Mouse (Mus musculus): ENCODE results near the gene Ttc28. TPM values are rescaled to one million over a fixed set of nuclear protein-coding genes. Genes with fewer than 3 reads are reported as not detected.
A peak's percentile ranks its signal among the peaks of the same experiment; 100 is the strongest.

The Ttc28 gene
- polyA plus RNA-seq, 1 experiment from 2014 or later: 28.2 TPM

GRCm38 (mm10) chr5:111231769-111232168 is 352.2 kb downstream of the Ttc28 start:
- Histone ChIP-seq H3K4me1 (peaks cover 79% of the 10 kb centered on the region), H3K9me3 (replicated peaks) (no peaks in the 10 kb centered on the region), H3K27ac (peak overlapping the region; percentile 23; the same call in 1 of the 2 replicates), H3K27me3 (peaks cover 7% of the 10 kb centered on the region; the same call in 1 of the 2 replicates), H3K9ac (no peak overlapping the region), H3K4me2 (replicated peaks) (no peak overlapping the region), H3K36me3 (peaks cover 9% of the 10 kb centered on the region), H3K4me3 (no peak overlapping the region)
- 33% methylated on average over 1 of the region's 1 CpGs for WGBS
- ATAC-seq (ENCODE audit: low FRiP score): 0 out of 2 replicates have a peak, but pooled peaks have one; percentile 37

- ATAC-seq (ENCODE audit: low FRiP score): no peak
- Histone ChIP-seq H3K27me3 (peaks cover 12% of the 10 kb centered on the region), H3K9me3 (replicated peaks) (no peaks in the 10 kb centered on the region), H3K9ac (no peak overlapping the region), H3K4me2 (replicated peaks) (no peak overlapping the region), H3K36me3 (peaks cover 18% of the 10 kb centered on the region), H3K4me3 (no peak overlapping the region), H3K27ac (0 out of 2 replicates have a peak overlapping the region, but pooled peaks have one; percentile 40), H3K4me1 (peaks cover 65% of the 10 kb centered on the region)
- WGBS: 58% methylated on average over 24 of the region's 24 CpGs
Measured at GRCm38 (mm10) chr5:111233022-111233709, 353.6 kb downstream of the Ttc28 start.

- H3K9ac ChIP-seq: no peak overlapping the region
- peaks cover 23% of the 10 kb centered on the region for H3K36me3 ChIP-seq
- no peak overlapping the region for H3K27ac ChIP-seq
- peaks cover 45% of the 10 kb centered on the region for H3K4me1 ChIP-seq
- ATAC-seq (ENCODE audit: low FRiP score): no peak
- peaks cover 12% of the 10 kb centered on the region for H3K27me3 ChIP-seq
- 85% methylated on average over 12 of the region's 12 CpGs for WGBS
- no peak overlapping the region for H3K4me2 ChIP-seq (replicated peaks)
- no peaks in the 10 kb centered on the region for H3K9me3 ChIP-seq (replicated peaks)
- no peak overlapping the region for H3K4me3 ChIP-seq
Measured at GRCm38 (mm10) chr5:111235131-111235530, 355.5 kb downstream of the Ttc28 start.

GRCm38 (mm10) chr5:111237176-111237636 is 357.6 kb downstream of the Ttc28 start:
- no peak overlapping the region for H3K4me3 ChIP-seq
- peaks cover 29% of the 10 kb centered on the region for H3K4me1 ChIP-seq
- 88% methylated on average over 9 of the region's 9 CpGs for WGBS
- H3K9me3 ChIP-seq (replicated peaks): no peaks in the 10 kb centered on the region
- H3K36me3 ChIP-seq: peaks cover 27% of the 10 kb centered on the region
- H3K4me2 ChIP-seq (replicated peaks): no peak overlapping the region
- no peak overlapping the region for H3K27ac ChIP-seq
- H3K9ac ChIP-seq: no peak overlapping the region
- peaks cover 9% of the 10 kb centered on the region for H3K27me3 ChIP-seq
- ATAC-seq (ENCODE audit: low FRiP score): no peak

GRCm38 (mm10) chr5:111239223-111239622 is 359.6 kb downstream of the Ttc28 start:
- Histone ChIP-seq H3K9ac (no peak overlapping the region), H3K27ac (no peak overlapping the region), H3K27me3 (peaks cover 5% of the 10 kb centered on the region; the same call in 1 of the 2 replicates), H3K9me3 (replicated peaks) (no peaks in the 10 kb centered on the region), H3K4me1 (peaks cover 30% of the 10 kb centered on the region), H3K4me2 (replicated peaks) (no peak overlapping the region), H3K4me3 (no peak overlapping the region), H3K36me3 (peaks cover 27% of the 10 kb centered on the region)
- ATAC-seq (ENCODE audit: low FRiP score): 0 out of 2 replicates have a peak, but pooled peaks have one; percentile 43
- WGBS: 49% methylated on average over 7 of the region's 7 CpGs

GRCm38 (mm10) chr5:111243447-111244040 is 363.9 kb downstream of the Ttc28 start:
- Histone ChIP-seq H3K4me2 (replicated peaks) (no peak overlapping the region), H3K9ac (no peak overlapping the region), H3K36me3 (peaks cover 14% of the 10 kb centered on the region), H3K27me3 (no peaks in the 10 kb centered on the region; the same call in 1 of the 2 replicates), H3K4me1 (peaks cover 28% of the 10 kb centered on the region), H3K27ac (0 out of 2 replicates have a peak overlapping the region, but pooled peaks have one; percentile 9), H3K4me3 (no peak overlapping the region), H3K9me3 (replicated peaks) (no peaks in the 10 kb centered on the region)
- ATAC-seq (ENCODE audit: low FRiP score): no peak
- WGBS: 20% methylated on average over 14 of the region's 14 CpGs

- H3K36me3 ChIP-seq: peaks cover 12% of the 10 kb centered on the region; the same call in 1 of the 2 replicates
- no peak for ATAC-seq (ENCODE audit: low FRiP score)
- no peaks in the 10 kb centered on the region; the same call in 1 of the 2 replicates for H3K27me3 ChIP-seq
- H3K9ac ChIP-seq: no peak overlapping the region
- H3K4me2 ChIP-seq (replicated peaks): no peak overlapping the region
- H3K4me3 ChIP-seq: no peak overlapping the region
- H3K4me1 ChIP-seq: peaks cover 28% of the 10 kb centered on the region
- 49% methylated on average over 9 of the region's 9 CpGs for WGBS
- 0 out of 2 replicates have a peak overlapping the region, but pooled peaks have one; percentile 9 for H3K27ac ChIP-seq
- no peaks in the 10 kb centered on the region for H3K9me3 ChIP-seq (replicated peaks)
Measured at GRCm38 (mm10) chr5:111244061-111244460, 364.5 kb downstream of the Ttc28 start.

GRCm38 (mm10) chr5:111247571-111248265 is 368.1 kb downstream of the Ttc28 start:
- 79% methylated on average over 10 of the region's 10 CpGs for WGBS
- 0 out of 2 replicates have a peak, but pooled peaks cover 4% of the 10 kb centered on the region for H3K36me3 ChIP-seq
- no peak overlapping the region for H3K27ac ChIP-seq

GRCm38 (mm10) chr5:111252147-111252546 is 372.5 kb downstream of the Ttc28 start:
- no peak for ATAC-seq (ENCODE audit: low FRiP score)
- H3K4me3 ChIP-seq: no peak overlapping the region
- no peak overlapping the region for H3K4me2 ChIP-seq (replicated peaks)
- H3K27ac ChIP-seq: no peak overlapping the region
- H3K9me3 ChIP-seq (replicated peaks): no peaks in the 10 kb centered on the region
- H3K27me3 ChIP-seq: no peaks in the 10 kb centered on the region
- peaks cover 30% of the 10 kb centered on the region for H3K4me1 ChIP-seq
- H3K36me3 ChIP-seq: 0 out of 2 replicates have a peak, but pooled peaks cover 4% of the 10 kb centered on the region
- no peak overlapping the region for H3K9ac ChIP-seq
- 76% methylated on average over 3 of the region's 3 CpGs for WGBS

More at GRCm38 (mm10) chr5:111247571-111248265, 368.1 kb downstream of the Ttc28 start:
- Histone ChIP-seq H3K27me3 (no peaks in the 10 kb centered on the region), H3K4me2 (replicated peaks) (no peak overlapping the region), H3K9ac (no peak overlapping the region), H3K9me3 (replicated peaks) (no peaks in the 10 kb centered on the region), H3K4me1 (peaks cover 26% of the 10 kb centered on the region), H3K4me3 (no peak overlapping the region)
- ATAC-seq (ENCODE audit: low FRiP score): no peak

GRCm38 (mm10) chr5:111254362-111254761 is 374.8 kb downstream of the Ttc28 start:
- WGBS: 73% methylated on average over 9 of the region's 9 CpGs
- Histone ChIP-seq H3K4me3 (no peak overlapping the region), H3K27me3 (no peaks in the 10 kb centered on the region), H3K4me1 (peaks cover 35% of the 10 kb centered on the region), H3K36me3 (no peaks in the 10 kb centered on the region), H3K9me3 (replicated peaks) (no peaks in the 10 kb centered on the region), H3K27ac (0 out of 2 replicates have a peak overlapping the region, but pooled peaks have one; percentile 91), H3K9ac (no peak overlapping the region), H3K4me2 (replicated peaks) (no peak overlapping the region)
- ATAC-seq (ENCODE audit: low FRiP score): no peak

- WGBS: 73% methylated on average over 11 of the region's 11 CpGs
- H3K4me1 ChIP-seq: peaks cover 33% of the 10 kb centered on the region
- 0 out of 2 replicates have a peak overlapping the region, but pooled peaks have one; percentile 8 for H3K9ac ChIP-seq
- H3K4me3 ChIP-seq: no peak overlapping the region
- no peak for ATAC-seq (ENCODE audit: low FRiP score)
- no peak overlapping the region for H3K4me2 ChIP-seq (replicated peaks)
- H3K36me3 ChIP-seq: no peaks in the 10 kb centered on the region
- no peaks in the 10 kb centered on the region for H3K27me3 ChIP-seq
- H3K27ac ChIP-seq: peak overlapping the region; percentile 91
- H3K9me3 ChIP-seq (replicated peaks): no peaks in the 10 kb centered on the region
Measured at GRCm38 (mm10) chr5:111254781-111255180, 375.2 kb downstream of the Ttc28 start.

GRCm38 (mm10) chr5:111256181-111256580 is 376.6 kb downstream of the Ttc28 start:
- 7% methylated on average over 7 of the region's 7 CpGs for WGBS
- no peaks in the 10 kb centered on the region for H3K27me3 ChIP-seq
- H3K4me2 ChIP-seq (replicated peaks): peak overlapping the region; percentile 42
- H3K9ac ChIP-seq: peak overlapping the region; percentile 8
- no peaks in the 10 kb centered on the region for H3K36me3 ChIP-seq
- H3K27ac ChIP-seq: peak overlapping the region; percentile 91
- no peaks in the 10 kb centered on the region for H3K9me3 ChIP-seq (replicated peaks)
- peak overlapping the region; percentile 9 for H3K4me3 ChIP-seq
- peak; percentile 73 for ATAC-seq (ENCODE audit: low FRiP score)
- H3K4me1 ChIP-seq: peaks cover 33% of the 10 kb centered on the region

All from hindbrain, embryonic 12.5 days (tissue).